Mouse (Mus musculus): ENCODE data around the gene Nfatc4. TPM values are rescaled to one million over a fixed set of nuclear protein-coding genes. Genes with fewer than 3 reads are reported as not detected.

Nfatc4 gene
- polyA plus RNA-seq, 1 experiment = 4.3 TPM

DNA sequence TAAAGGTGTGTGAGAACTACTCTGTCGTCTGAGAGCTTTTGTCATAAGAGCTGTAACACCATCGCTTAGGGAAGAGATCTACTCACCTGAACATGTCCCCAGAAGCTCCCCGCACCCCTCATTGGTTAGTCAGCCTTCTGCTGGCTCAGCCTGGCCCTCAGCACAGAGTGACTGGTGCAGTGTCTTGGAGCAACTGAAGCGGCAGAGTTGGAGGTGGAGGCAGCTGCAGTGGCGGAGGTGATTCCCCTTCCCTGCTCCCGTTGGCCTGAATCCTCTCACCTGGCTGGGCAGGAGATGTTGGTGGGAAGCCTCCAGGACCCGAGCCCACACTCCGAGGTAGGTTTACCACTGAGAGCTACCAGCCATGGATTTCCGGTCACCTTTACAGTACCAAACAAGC, 2.4 kb upstream of the Nfatc4 start:
- Histone ChIP-seq H3K4me3 (ENCODE audit: insufficient read depth, low read depth, low read length) (no peak overlapping the region), H3K27me3 (replicated peaks; ENCODE audit: control insufficient read depth, insufficient read depth, low read length) (peaks cover 2% of the 10 kb centered on the region), H3K4me1 (ENCODE audit: control insufficient read depth, insufficient read depth, low read length) (no peaks in the 10 kb centered on the region), H3K27ac (ENCODE audit: insufficient read depth, low read depth, low read length) (no peak overlapping the region), H3K36me3 (ENCODE audit: control insufficient read depth, insufficient read depth, low read length) (no peaks in the 10 kb centered on the region)
- no peak for DNase-seq
- no peak for TF ChIP-seq POLR2A (IDR thresholded peaks at IDR 0.05; ENCODE audit: low read depth, low read length)
- 86% methylated on average over 9 of the region's 9 CpGs for WGBS

DNA sequence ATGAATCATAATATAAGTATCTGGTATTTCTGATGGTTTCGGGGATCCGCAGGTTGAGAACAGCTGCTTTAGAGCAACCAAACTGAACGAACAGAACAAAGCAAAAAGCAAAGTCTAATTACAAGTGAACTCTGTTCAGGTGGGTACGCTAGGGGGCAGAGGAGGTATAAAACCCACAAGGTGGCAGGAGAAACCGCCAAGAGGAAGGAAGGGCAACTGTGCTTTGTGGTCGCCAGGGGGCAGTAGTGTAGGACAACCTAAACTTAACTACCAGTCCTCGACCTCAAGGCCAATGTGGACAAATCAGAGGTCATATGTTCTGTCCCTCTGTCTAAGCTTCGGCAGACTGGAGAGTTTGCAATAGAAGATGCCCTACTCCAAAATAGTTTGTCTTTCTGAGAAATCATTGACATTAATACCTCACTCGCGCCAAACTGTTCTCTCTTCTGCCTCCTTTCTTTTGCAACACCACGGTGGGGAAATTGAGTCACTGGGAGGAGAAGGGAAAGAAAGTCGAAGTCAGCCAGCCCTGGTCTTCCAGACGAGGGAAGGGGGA, 431 bp upstream of the Nfatc4 start:
- peak; percentile 88 for DNase-seq
- WGBS = 3% methylated on average over 13 of the region's 13 CpGs
- H3K27ac ChIP-seq (ENCODE audit: insufficient read depth, low read depth, low read length) = no peak overlapping the region
- H3K4me1 ChIP-seq (ENCODE audit: control insufficient read depth, insufficient read depth, low read length) = no peaks in the 10 kb centered on the region
- no peaks in the 10 kb centered on the region for H3K36me3 ChIP-seq (ENCODE audit: control insufficient read depth, insufficient read depth, low read length)
- TF ChIP-seq POLR2A (IDR thresholded peaks at IDR 0.05; ENCODE audit: low read depth, low read length) (no peak), CTCF (conservative IDR thresholded peaks at IDR 0.05; ENCODE audit: insufficient read depth, insufficient read length, low read depth, low read length) (peak; percentile 100; the same call in 1 of the 2 replicates)
- peaks cover 2% of the 10 kb centered on the region for H3K27me3 ChIP-seq (replicated peaks; ENCODE audit: control insufficient read depth, insufficient read depth, low read length)
- H3K4me3 ChIP-seq (ENCODE audit: insufficient read depth, low read depth, low read length) = peak overlapping the region; percentile 46; the same call in 1 of the 2 replicates

DNA sequence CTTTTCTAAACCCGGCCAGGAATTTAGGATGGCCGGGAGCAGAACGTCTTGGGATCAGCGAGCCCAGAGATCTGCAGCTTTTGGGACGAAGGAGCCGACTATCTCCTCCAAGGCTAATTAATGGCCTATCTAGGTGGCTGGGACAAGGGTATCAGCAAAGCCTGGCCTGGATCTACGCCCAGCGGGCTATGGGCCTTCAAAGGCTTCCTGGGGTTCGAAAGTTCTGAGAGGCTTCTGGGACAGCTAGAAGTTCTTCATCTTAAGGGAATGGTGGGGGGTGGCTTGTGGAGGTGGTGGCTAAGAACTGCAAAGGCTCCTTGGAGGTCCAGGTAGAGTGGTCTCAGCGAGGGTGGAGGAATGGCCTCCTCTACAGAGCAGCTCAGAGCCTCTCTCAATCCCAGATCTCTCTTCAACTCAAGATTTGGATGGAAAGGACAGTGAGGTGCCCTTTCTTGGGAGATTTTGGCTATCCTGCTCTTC, 1.1 kb downstream of the Nfatc4 start:
- no peak for TF ChIP-seq POLR2A (IDR thresholded peaks at IDR 0.05; ENCODE audit: low read depth, low read length)
- no peak for TF ChIP-seq CTCF (conservative IDR thresholded peaks at IDR 0.05; ENCODE audit: insufficient read depth, insufficient read length, low read depth, low read length)
- WGBS = 31% methylated on average over 10 of the region's 10 CpGs
- peaks cover 2% of the 10 kb centered on the region for H3K27me3 ChIP-seq (replicated peaks; ENCODE audit: control insufficient read depth, insufficient read depth, low read length)
- no peaks in the 10 kb centered on the region for H3K4me1 ChIP-seq (ENCODE audit: control insufficient read depth, insufficient read depth, low read length)
- no peaks in the 10 kb centered on the region for H3K36me3 ChIP-seq (ENCODE audit: control insufficient read depth, insufficient read depth, low read length)
- DNase-seq = peak; percentile 36
- H3K27ac ChIP-seq (ENCODE audit: insufficient read depth, low read depth, low read length) = 0 out of 2 replicates have a peak overlapping the region, but pooled peaks have one; percentile 10
- H3K4me3 ChIP-seq (ENCODE audit: insufficient read depth, low read depth, low read length) = peak overlapping the region; percentile 46

DNA sequence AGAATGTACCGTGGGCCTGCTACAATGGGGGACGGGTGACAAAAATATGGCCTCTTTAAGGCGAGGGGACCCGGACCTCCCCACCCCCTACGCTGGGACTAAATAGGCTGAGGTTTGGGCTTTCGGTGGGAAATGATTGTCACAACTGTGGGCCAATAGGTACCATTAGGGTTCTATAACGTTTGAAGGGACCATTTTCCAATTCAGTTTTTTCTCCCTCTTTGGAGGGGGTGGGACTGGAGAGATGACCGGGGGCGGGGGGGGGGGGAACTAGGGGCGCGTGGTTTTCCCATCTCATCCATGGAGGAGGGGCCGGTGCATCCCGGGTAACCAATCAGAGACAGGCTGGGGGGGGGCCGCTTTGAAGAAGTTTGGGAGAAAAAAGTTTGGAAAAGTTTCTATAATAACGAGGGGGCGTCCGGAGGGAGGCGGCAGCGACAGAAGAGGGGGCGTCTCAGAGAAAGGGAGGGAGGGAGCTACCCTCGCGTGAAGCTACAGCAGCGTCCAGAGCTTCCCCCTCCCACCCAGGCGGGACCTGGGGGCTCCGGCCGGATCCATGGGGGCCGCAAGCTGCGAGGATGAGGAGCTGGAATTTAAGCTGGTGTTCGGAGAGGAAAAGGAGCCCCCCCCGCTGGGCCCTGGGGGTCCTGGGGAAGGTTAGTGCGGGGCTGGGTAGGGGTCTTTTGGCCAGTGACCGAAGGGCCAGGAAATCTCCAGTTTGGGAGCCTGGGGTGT, 1.7 kb downstream of the Nfatc4 start:
- peaks cover 2% of the 10 kb centered on the region for H3K27me3 ChIP-seq (replicated peaks; ENCODE audit: control insufficient read depth, insufficient read depth, low read length)
- no peak overlapping the region for H3K27ac ChIP-seq (ENCODE audit: insufficient read depth, low read depth, low read length)
- TF ChIP-seq CTCF (conservative IDR thresholded peaks at IDR 0.05; ENCODE audit: insufficient read depth, insufficient read length, low read depth, low read length) (no peak), POLR2A (IDR thresholded peaks at IDR 0.05; ENCODE audit: low read depth, low read length) (no peak)
- WGBS = 12% methylated on average over 32 of the region's 32 CpGs
- no peaks in the 10 kb centered on the region for H3K36me3 ChIP-seq (ENCODE audit: control insufficient read depth, insufficient read depth, low read length)
- peak overlapping the region; percentile 46 for H3K4me3 ChIP-seq (ENCODE audit: insufficient read depth, low read depth, low read length)
- no peaks in the 10 kb centered on the region for H3K4me1 ChIP-seq (ENCODE audit: control insufficient read depth, insufficient read depth, low read length)
- DNase-seq = peak; percentile 13

DNA sequence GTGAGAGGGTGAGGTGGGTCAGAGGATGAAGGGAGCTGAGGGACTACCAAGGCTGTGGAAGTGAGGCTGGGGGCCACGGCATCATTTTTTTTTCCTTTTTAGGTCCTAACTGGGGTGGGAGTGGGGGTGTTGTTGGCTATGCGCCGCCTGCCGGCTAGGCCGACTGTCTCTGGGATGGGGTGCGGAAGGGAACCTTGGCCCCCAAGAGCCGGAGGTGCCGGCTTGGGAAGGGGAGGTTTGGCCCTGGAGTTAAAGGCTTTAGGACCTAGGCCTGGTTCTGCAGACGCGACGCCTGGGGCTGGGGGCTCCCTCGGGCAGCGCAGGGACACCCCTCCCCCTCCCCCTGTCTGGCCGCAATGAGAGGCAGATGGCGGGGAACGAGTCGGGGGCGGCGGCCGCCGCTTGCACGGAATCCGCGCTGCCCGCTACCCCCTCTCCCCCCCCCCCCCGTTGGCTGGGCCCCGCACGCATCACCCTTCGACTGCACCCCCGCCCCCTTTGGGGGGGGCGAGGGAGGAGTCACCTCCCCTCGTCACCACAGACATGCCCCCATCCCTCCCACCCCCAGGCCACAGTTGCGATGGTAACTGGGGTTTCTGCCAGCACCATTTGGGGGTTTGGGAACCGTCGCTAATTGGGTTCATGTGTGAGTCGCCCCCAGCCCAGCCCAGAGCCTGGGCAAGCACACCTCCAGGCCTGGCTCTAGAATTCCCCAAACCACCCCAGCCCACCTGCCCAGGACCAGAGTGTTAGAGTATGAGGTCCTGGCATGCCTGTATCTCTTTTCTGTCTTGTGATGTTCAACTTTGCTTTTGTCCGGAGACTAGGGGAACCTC, 2.5 kb downstream of the Nfatc4 start:
- Histone ChIP-seq H3K27ac (ENCODE audit: insufficient read depth, low read depth, low read length) (no peak overlapping the region), H3K4me1 (ENCODE audit: control insufficient read depth, insufficient read depth, low read length) (no peaks in the 10 kb centered on the region), H3K36me3 (ENCODE audit: control insufficient read depth, insufficient read depth, low read length) (no peaks in the 10 kb centered on the region), H3K27me3 (replicated peaks; ENCODE audit: control insufficient read depth, insufficient read depth, low read length) (peaks cover 2% of the 10 kb centered on the region), H3K4me3 (ENCODE audit: insufficient read depth, low read depth, low read length) (peak overlapping the region; percentile 29)
- TF ChIP-seq POLR2A (IDR thresholded peaks at IDR 0.05; ENCODE audit: low read depth, low read length) (no peak), CTCF (conservative IDR thresholded peaks at IDR 0.05; ENCODE audit: insufficient read depth, insufficient read length, low read depth, low read length) (no peak)
- DNase-seq = no peak
- WGBS = 12% methylated on average over 19 of the region's 37 CpGs

DNA sequence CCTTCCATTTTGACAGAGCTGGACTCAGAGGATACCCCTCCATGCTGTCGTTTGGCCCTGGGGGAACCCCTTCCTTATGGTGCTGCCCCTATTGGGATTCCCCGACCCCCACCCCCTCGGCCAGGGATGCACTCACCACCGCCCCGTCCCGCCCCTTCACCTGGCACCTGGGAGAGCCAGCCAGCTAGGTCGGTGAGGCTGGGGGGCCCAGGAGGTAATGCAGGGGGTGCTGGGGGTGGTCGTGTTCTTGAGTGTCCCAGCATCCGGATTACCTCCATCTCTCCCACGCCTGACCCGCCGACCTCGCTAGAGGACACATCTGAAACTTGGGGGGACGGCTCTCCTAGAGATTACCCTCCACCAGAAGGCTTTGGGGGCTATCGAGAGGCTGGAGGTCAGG, 3.2 kb downstream of the Nfatc4 start:
- Histone ChIP-seq H3K27ac (ENCODE audit: insufficient read depth, low read depth, low read length) (no peak overlapping the region), H3K4me3 (ENCODE audit: insufficient read depth, low read depth, low read length) (no peak overlapping the region), H3K27me3 (replicated peaks; ENCODE audit: control insufficient read depth, insufficient read depth, low read length) (peaks cover 2% of the 10 kb centered on the region), H3K4me1 (ENCODE audit: control insufficient read depth, insufficient read depth, low read length) (no peaks in the 10 kb centered on the region), H3K36me3 (ENCODE audit: control insufficient read depth, insufficient read depth, low read length) (no peaks in the 10 kb centered on the region)
- 37% methylated on average over 15 of the region's 15 CpGs for WGBS
- DNase-seq = no peak
- TF ChIP-seq POLR2A (IDR thresholded peaks at IDR 0.05; ENCODE audit: low read depth, low read length) (no peak), CTCF (conservative IDR thresholded peaks at IDR 0.05; ENCODE audit: insufficient read depth, insufficient read length, low read depth, low read length) (no peak)

Data from kidney, adult 2 months (tissue).